Mouse (Mus musculus) intestine, postnatal 0 days (tissue): ENCODE measurements around the gene Acy3. TPM values are rescaled to one million over a fixed set of nuclear protein-coding genes. Genes with fewer than 3 reads are reported as not detected.
"Not testable (repeated sequence)": the region's sequence is repeated elsewhere in the genome, so short reads cannot be mapped to it uniquely, and the experiment has no call there.

Source experiments
- ATAC-seq: fragments of 200-750 bp; cut with Nextera tagmentation; 2 replicates; pipeline ENCODE4 v1.8.0; 2017; ENCODE audit warnings: mild to moderate bottlenecking, moderate TSS enrichment, moderate library complexity
- H3K27ac ChIP-seq: fragments of 300-500 bp; sonication (generic); 2 replicates; pipeline ENCODE4 v1.5.1; 2014; ENCODE audit warnings: mild to moderate bottlenecking, low read depth, low read length, moderate library complexity
- H3K27me3 ChIP-seq: fragments of 300-500 bp; sonication (generic); replicated peaks from 2 replicates; pipeline ENCODE4 v1.6.1; 2014; ENCODE audit warnings: low read length, mixed read lengths; ENCODE audit not compliant: control insufficient read depth, insufficient read depth
- H3K36me3 ChIP-seq: fragments of 300-500 bp; sonication (generic); 2 replicates; pipeline ENCODE4 v1.6.1; 2014; ENCODE audit warnings: mild to moderate bottlenecking, moderate library complexity; ENCODE audit not compliant: control insufficient read depth, insufficient read depth
- H3K4me1 ChIP-seq: fragments of 300-500 bp; sonication (generic); replicated peaks from 2 replicates; pipeline ENCODE4 v1.6.1; 2014; ENCODE audit warnings: antibody characterized with exemption, low read length, mixed read lengths; ENCODE audit not compliant: control insufficient read depth, insufficient read depth
- H3K4me2 ChIP-seq: fragments of 300-500 bp; sonication (generic); replicated peaks from 2 replicates; pipeline ENCODE4 v1.6.1; 2014; ENCODE audit warnings: low read depth, mild to moderate bottlenecking, moderate library complexity
- H3K4me3 ChIP-seq: fragments of 300-500 bp; sonication (generic); 2 replicates; pipeline ENCODE4 v1.5.1; 2014; ENCODE audit warnings: low read depth, low read length
- H3K9ac ChIP-seq: fragments of 300-500 bp; sonication (generic); 2 replicates; pipeline ENCODE4 v1.6.1; 2014; ENCODE audit warnings: mild to moderate bottlenecking, low read depth, low read length
- H3K9me3 ChIP-seq: fragments of 300-500 bp; sonication (generic); 2 replicates; pipeline ENCODE4 v1.6.1; 2016; ENCODE audit warnings: mixed run types; ENCODE audit not compliant: control insufficient read depth
- CTCF ChIP-seq: sonication (generic); IDR thresholded peaks from 2 replicates; pipeline ENCODE4 v1.5.1; 2016; ENCODE audit warnings: low read depth, mild to moderate bottlenecking, control low read depth, antibody characterized with exemption, moderate library complexity
- WGBS: fragments of 180-500 bp; shearing (Covaris S2); extraction: QIAGEN DNeasy Blood & Tissue Kit; methylation state at CpG from one replicate; pipeline ENCODE4 v1.1.7; 2014; 5-methylcytosine and 5-hydroxymethylcytosine counted together
- polyA plus RNA-seq: library from polyadenylated mRNA; unstranded; fragments of >200 nt; fragmentation: Nextera tagmentation; extraction: Ambion mirVana; gene quantifications from 2 replicates; pipeline ENCODE4 v1.2.1, GENCODE M21; 2015

The Acy3 gene
- polyA plus RNA-seq, 1 experiment from 2014 or later: 32.3 TPM

DNA sequence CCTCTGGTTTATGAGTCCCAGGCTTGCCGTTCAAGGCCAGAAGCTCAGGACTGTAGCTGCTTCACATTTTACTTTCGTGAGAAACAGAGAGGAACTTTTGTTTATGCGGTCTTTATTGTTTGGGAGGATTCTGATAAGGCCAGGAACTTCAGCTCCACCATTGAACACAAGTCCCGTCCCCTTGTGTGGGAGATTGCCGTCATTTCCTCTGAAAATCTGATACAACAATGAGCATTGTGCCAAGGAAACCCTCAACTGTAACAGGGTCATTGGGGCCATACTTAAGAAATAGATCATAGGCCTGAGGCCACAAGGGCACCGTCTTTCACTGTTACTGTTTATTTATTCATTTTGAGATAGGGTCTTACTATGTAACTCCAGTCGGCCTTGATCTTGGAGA, 36.8 kb downstream of the Acy3 start:
- H3K27me3 ChIP-seq: no peaks in the 10 kb centered on the region
- H3K4me2 ChIP-seq: no peak overlapping the region
- H3K4me1 ChIP-seq: no peaks in the 10 kb centered on the region
- TF ChIP-seq CTCF: no peak
- H3K9ac ChIP-seq: no peak overlapping the region
- H3K4me3 ChIP-seq: no peak overlapping the region
- WGBS: 46% methylated on average over 7 of the region's 7 CpGs
- no peaks in the 10 kb centered on the region for H3K36me3 ChIP-seq
- no peak overlapping the region for H3K27ac ChIP-seq
- ATAC-seq: no peak
- H3K9me3 ChIP-seq: 0 out of 2 replicates have a peak, but pooled peaks cover 4% of the 10 kb centered on the region

DNA sequence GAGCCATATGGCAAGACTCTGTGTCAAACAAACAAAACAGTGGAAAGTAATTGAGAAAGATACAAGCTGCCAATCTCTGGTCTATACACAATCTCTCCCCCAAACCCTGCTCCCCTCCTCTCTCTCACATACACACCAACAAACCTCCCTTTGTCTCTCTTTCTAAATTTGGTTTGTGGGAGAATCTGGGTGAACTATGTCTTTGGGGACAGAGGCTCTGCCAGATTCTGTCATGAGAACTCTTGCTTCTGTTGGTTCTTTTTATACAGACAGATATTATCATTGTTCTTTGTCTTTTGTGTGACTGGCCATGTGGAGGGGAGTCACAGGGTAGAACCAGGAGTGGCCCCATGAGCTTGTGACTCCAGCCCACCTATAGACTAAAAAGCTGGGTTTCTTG, 41.2 kb downstream of the Acy3 start:
- no peak overlapping the region for H3K27ac ChIP-seq
- no peaks in the 10 kb centered on the region for H3K27me3 ChIP-seq
- H3K9ac ChIP-seq: no peak overlapping the region
- TF ChIP-seq CTCF: no peak
- ATAC-seq: no peak
- H3K4me2 ChIP-seq: no peak overlapping the region
- no peaks in the 10 kb centered on the region for H3K36me3 ChIP-seq
- H3K4me3 ChIP-seq: no peak overlapping the region
- H3K9me3 ChIP-seq: 0 out of 2 replicates have a peak, but pooled peaks cover 4% of the 10 kb centered on the region
- H3K4me1 ChIP-seq: no peaks in the 10 kb centered on the region

DNA sequence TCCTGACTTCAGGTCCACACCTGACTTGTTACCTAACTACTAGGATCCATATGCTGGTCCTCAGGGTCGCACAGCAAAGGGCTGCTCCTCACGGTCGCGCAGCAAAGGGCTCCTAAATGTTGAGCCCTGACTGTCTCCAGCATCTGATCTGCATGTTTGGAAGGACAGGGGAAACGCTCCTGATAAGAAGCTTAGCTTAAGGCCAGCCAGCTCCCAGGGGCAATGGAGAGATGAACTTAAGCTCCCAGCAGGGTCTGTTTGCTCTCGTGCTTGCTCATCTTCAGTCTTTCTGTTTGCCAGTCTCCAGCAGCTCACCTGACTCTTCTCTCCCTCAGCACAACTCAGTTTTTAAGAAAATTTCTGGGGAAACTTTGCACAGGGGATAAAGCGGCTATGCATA, 46.3 kb downstream of the Acy3 start:
- Histone ChIP-seq H3K4me1 (0 out of 2 replicates have a peak, but pooled peaks cover 3% of the 10 kb centered on the region), H3K27ac (peak overlapping the region; percentile 50; the same call in 1 of the 2 replicates), H3K9me3 (no peaks in the 10 kb centered on the region), H3K36me3 (no peaks in the 10 kb centered on the region), H3K9ac (no peak overlapping the region), H3K4me2 (no peak overlapping the region), H3K27me3 (no peaks in the 10 kb centered on the region), H3K4me3 (no peak overlapping the region)
- ATAC-seq: no peak
- TF ChIP-seq CTCF: no peak
- 64% methylated on average over 7 of the region's 7 CpGs for WGBS

DNA sequence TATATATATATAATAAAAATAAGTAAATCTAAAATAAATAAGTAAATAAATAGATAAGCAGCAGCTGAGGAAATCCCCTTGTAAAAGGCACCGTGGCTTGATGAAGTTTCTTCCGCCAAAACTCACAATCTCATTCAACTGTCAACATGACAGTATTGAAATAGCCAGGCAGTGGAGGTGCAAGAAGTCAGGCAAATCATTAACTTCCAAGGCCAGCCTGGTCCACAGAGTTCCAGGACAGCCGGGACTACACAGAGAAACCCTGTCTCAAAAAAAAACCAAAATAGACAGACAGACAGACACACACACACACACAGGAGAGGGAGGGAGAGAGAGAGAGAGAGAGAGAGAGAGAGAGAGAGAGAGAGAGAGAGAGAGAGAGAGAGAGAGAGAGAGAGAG, 46.9 kb downstream of the Acy3 start:
- peak; percentile 35; the same call in 1 of the 2 replicates for ATAC-seq
- H3K27me3 ChIP-seq: no peaks in the 10 kb centered on the region
- no peak overlapping the region for H3K9ac ChIP-seq
- no peak for TF ChIP-seq CTCF
- no peaks in the 10 kb centered on the region for H3K36me3 ChIP-seq
- H3K9me3 ChIP-seq: no peaks in the 10 kb centered on the region
- peak overlapping the region; percentile 57; the same call in 1 of the 2 replicates for H3K27ac ChIP-seq
- H3K4me2 ChIP-seq: no peak overlapping the region; the same call in 1 of the 2 replicates
- H3K4me1 ChIP-seq: 0 out of 2 replicates have a peak, but pooled peaks cover 3% of the 10 kb centered on the region
- 28% methylated on average over 3 of the region's 3 CpGs for WGBS
- no peak overlapping the region for H3K4me3 ChIP-seq

DNA sequence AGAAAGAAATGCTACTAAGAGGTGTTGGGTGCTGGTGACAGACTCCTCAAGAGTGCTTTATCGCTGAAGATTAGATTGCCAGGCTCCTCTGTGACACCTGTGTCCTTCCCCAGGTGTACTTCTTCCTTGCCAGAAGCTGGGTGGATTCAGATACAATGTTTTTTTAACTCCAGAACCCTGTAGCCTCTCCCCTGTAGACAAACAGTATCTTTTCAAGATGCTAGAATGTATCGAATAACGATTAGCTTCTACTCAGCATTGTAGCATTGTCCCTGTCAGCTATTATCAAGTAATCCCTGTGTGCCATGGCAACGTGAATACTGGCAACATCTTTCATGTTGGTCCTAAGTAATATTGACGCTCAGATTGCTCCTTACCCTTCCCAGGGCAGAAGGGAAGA, 47.4 kb downstream of the Acy3 start:
- 35% methylated on average over 5 of the region's 5 CpGs for WGBS
- no peak for TF ChIP-seq CTCF
- Histone ChIP-seq H3K27ac (peak overlapping the region; percentile 57; the same call in 1 of the 2 replicates), H3K9ac (0 out of 2 replicates have a peak overlapping the region, but pooled peaks have one; percentile 1), H3K36me3 (no peaks in the 10 kb centered on the region), H3K4me3 (no peak overlapping the region), H3K4me2 (no peak overlapping the region), H3K9me3 (no peaks in the 10 kb centered on the region), H3K27me3 (no peaks in the 10 kb centered on the region), H3K4me1 (0 out of 2 replicates have a peak, but pooled peaks cover 3% of the 10 kb centered on the region)
- no peak for ATAC-seq

DNA sequence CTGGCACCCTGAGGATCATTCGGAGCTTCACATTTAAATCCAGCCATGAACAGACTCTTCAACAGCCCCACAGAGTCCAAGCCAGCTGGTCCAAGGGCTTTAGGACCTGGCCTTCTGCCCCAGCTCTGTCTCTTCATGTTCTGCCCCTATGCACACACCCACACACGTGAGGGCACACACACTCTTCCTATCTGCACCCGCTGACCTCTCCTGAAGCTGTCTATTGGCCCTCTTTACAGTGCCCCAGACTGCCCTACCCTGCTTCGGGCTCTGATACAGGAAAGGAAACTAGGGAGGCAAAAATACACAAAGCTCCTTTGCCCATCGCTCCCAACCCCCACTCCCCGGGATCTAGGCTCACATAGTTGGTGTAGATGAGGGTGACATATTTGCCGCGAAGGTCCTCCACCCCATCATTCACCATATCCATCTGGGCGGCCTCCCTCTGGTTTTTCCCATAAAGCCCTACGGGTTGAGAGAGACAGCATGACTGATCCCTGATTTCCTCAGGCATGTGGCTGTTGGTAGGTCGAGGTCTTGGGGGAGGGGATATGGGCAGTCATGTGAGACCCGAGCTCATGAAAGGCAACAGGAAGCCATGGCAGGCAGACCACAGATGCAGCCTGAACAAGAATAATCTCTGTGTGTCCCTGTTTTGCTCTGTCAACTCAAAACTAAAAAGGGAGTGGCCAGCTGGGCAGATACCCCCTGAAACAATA, 50.1 kb downstream of the Acy3 start:
- no peak overlapping the region for H3K9ac ChIP-seq
- peak; percentile 87 for ATAC-seq
- WGBS: 50% methylated on average over 12 of the region's 12 CpGs
- H3K36me3 ChIP-seq: no peaks in the 10 kb centered on the region
- no peak for TF ChIP-seq CTCF
- H3K4me1 ChIP-seq: 0 out of 2 replicates have a peak, but pooled peaks cover 3% of the 10 kb centered on the region
- H3K4me2 ChIP-seq: peak overlapping the region; percentile 55
- peak overlapping the region; percentile 74 for H3K27ac ChIP-seq
- H3K27me3 ChIP-seq: no peaks in the 10 kb centered on the region
- peak overlapping the region; percentile 16 for H3K4me3 ChIP-seq
- H3K9me3 ChIP-seq: no peaks in the 10 kb centered on the region

DNA sequence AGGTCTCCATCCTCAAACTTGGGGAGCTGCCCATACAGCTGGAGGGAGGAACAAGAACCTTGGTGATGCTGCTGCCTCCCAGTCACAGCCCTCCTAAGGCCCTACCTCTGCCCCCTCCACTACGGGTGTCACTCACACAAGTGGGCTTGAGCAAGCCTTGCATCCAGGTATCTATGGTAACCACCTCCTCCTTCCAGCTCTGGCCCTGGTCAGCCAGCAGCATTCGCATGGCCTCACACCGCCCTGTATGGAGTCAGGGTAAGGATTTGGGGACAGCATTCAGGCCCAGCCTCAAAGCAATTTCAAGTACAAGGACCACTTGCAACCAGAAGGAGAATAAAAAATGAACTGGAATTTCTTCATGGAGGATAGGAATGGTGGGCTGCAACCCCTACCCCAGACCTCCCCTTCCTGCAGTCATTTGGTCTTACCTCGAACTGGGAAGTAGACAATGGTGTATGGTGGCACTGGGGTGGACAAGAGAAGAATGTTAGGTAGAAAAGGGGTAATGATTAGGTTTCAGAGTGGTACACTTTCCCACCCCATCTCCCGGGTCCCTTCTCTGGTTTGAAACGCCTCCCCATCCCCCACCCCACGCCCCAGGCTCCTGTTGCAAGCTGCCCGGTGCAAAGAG, 50.9 kb downstream of the Acy3 start:
- not testable (repeated sequence) for H3K4me1 ChIP-seq, H3K9me3 ChIP-seq, H3K36me3 ChIP-seq, H3K27me3 ChIP-seq, ATAC-seq
- 18% methylated on average over 7 of the region's 8 CpGs for WGBS
- peak overlapping the region; percentile 59 for H3K9ac ChIP-seq
- peak overlapping the region; percentile 53 for H3K4me3 ChIP-seq
- H3K4me2 ChIP-seq: peak overlapping the region; percentile 71
- H3K27ac ChIP-seq: peak overlapping the region; percentile 65
